Mouse (Mus musculus) kidney, embryonic 16.5 days (tissue): ENCODE data around the gene Gm10428. TPM values are rescaled to one million over a fixed set of nuclear protein-coding genes. Genes with fewer than 3 reads are reported as not detected.

ENCODE experiments used
- ATAC-seq: fragments of 200-750 bp; cut with Nextera tagmentation; 2 replicates; pipeline ENCODE4 v1.8.0; 2017; ENCODE audit warnings: moderate TSS enrichment; ENCODE audit not compliant: low FRiP score, low TSS enrichment
- H3K27ac ChIP-seq: fragments of 300-500 bp; sonication (generic); 2 replicates; pipeline ENCODE4 v1.5.1; 2014; ENCODE audit warnings: low read length
- H3K27me3 ChIP-seq: fragments of 300-500 bp; sonication (generic); 2 replicates; pipeline ENCODE4 v1.6.1; 2014; ENCODE audit warnings: low read length, control low read depth, mixed read lengths; ENCODE audit not compliant: insufficient read depth
- H3K36me3 ChIP-seq: fragments of 300-500 bp; sonication (generic); 2 replicates; pipeline ENCODE4 v1.6.1; 2014; ENCODE audit warnings: low read length, control low read depth, mixed read lengths; ENCODE audit not compliant: insufficient read depth
- H3K4me1 ChIP-seq: fragments of 300-500 bp; sonication (generic); 2 replicates; pipeline ENCODE4 v1.6.1; 2014; ENCODE audit warnings: low read length, control low read depth, mixed read lengths; ENCODE audit not compliant: insufficient read depth
- H3K4me2 ChIP-seq: fragments of 300-500 bp; sonication (generic); replicated peaks from 2 replicates; pipeline ENCODE4 v1.6.1; 2014; ENCODE audit warnings: low read depth, low read length
- H3K4me3 ChIP-seq: fragments of 300-500 bp; sonication (generic); 2 replicates; pipeline ENCODE4 v1.5.1; 2014; ENCODE audit warnings: mild to moderate bottlenecking, low read length
- H3K9ac ChIP-seq: fragments of 300-500 bp; sonication (generic); replicated peaks from 2 replicates; pipeline ENCODE4 v1.6.1; 2014; ENCODE audit warnings: low read length
- H3K9me3 ChIP-seq: fragments of 300-500 bp; sonication (generic); 2 replicates; pipeline ENCODE4 v1.6.1; 2016; ENCODE audit warnings: low read length, control low read depth
- WGBS: fragments of 180-500 bp; shearing (Covaris S2); extraction: QIAGEN DNeasy Blood & Tissue Kit; methylation state at CpG from one replicate; pipeline ENCODE4 v1.1.7; 2014; 5-methylcytosine and 5-hydroxymethylcytosine counted together
- polyA plus RNA-seq: library from polyadenylated mRNA; unstranded; fragments of >200 nt; fragmentation: Nextera tagmentation; extraction: Ambion mirVana; gene quantifications from 2 replicates; pipeline ENCODE4 v1.2.1, GENCODE M21; 2015

Gene Gm10428
- not detected in 2 replicates for polyA plus RNA-seq

- no peak for ATAC-seq
- 91% methylated on average over 8 of the region's 8 CpGs for WGBS
- Histone ChIP-seq H3K4me3 (no peak within 1 kb of the TSS), H3K4me2 (no peak within 1 kb of the TSS), H3K36me3 (no peaks in the 10 kb centered on the region), H3K27ac (no peak within 1 kb of the TSS), H3K27me3 (0 out of 2 replicates have a peak, but pooled peaks cover 5% of the 10 kb centered on the region), H3K9me3 (no peaks in the 10 kb centered on the region), H3K4me1 (peaks cover 8% of the 10 kb centered on the region; the same call in 1 of the 2 replicates), H3K9ac (no peak within 1 kb of the TSS)
Observed at GRCm38 (mm10) chr11:62752780-62753179, at the start of gene Gm10428. Gene Gm10428, plus strand, starts transcription at chr11:62753100.

GRCm38 (mm10) chr11:62706141-62706540, 46.8 kb upstream of the Gm10428 start:
- ATAC-seq = no peak
- H3K27me3 ChIP-seq = no peaks in the 10 kb centered on the region
- no peaks in the 10 kb centered on the region for H3K4me1 ChIP-seq
- 52% methylated on average over 2 of the region's 2 CpGs for whole genome bisulfite sequencing
- H3K27ac ChIP-seq = no peak overlapping the region
- H3K9ac ChIP-seq = no peak overlapping the region
- H3K4me2 ChIP-seq = no peak overlapping the region
- H3K36me3 ChIP-seq = no peaks in the 10 kb centered on the region
- no peaks in the 10 kb centered on the region for H3K9me3 ChIP-seq
- no peak overlapping the region for H3K4me3 ChIP-seq

GRCm38 (mm10) chr11:62708252-62708651, 44.6 kb upstream of the Gm10428 start:
- WGBS = 73% methylated on average over 7 of the region's 7 CpGs
- Histone ChIP-seq H3K27me3 (no peaks in the 10 kb centered on the region), H3K27ac (no peak overlapping the region), H3K4me2 (no peak overlapping the region), H3K36me3 (no peaks in the 10 kb centered on the region), H3K9ac (no peak overlapping the region), H3K4me3 (no peak overlapping the region), H3K4me1 (no peaks in the 10 kb centered on the region), H3K9me3 (no peaks in the 10 kb centered on the region)
- no peak for ATAC-seq

GRCm38 (mm10) chr11:62710657-62711056, 42.2 kb upstream of the Gm10428 start:
- WGBS = 91% methylated on average over 5 of the region's 5 CpGs
- H3K27me3 ChIP-seq = no peaks in the 10 kb centered on the region
- no peak for ATAC-seq
- peaks cover 14% of the 10 kb centered on the region; the same call in 1 of the 2 replicates for H3K36me3 ChIP-seq
- no peak overlapping the region for H3K4me2 ChIP-seq
- H3K4me1 ChIP-seq = no peaks in the 10 kb centered on the region
- no peak overlapping the region for H3K27ac ChIP-seq
- H3K9me3 ChIP-seq = no peaks in the 10 kb centered on the region
- H3K4me3 ChIP-seq = no peak overlapping the region
- no peak overlapping the region for H3K9ac ChIP-seq

- Histone ChIP-seq H3K36me3 (peaks cover 20% of the 10 kb centered on the region), H3K9me3 (no peaks in the 10 kb centered on the region), H3K4me2 (no peak overlapping the region), H3K27ac (no peak overlapping the region), H3K27me3 (no peaks in the 10 kb centered on the region), H3K4me3 (no peak overlapping the region), H3K9ac (no peak overlapping the region), H3K4me1 (peaks cover 7% of the 10 kb centered on the region; the same call in 1 of the 2 replicates)
- 93% methylated on average over 8 of the region's 8 CpGs for WGBS
- no peak for ATAC-seq
Observed at GRCm38 (mm10) chr11:62728276-62728675, 24.6 kb upstream of the Gm10428 start.

GRCm38 (mm10) chr11:62731311-62732021, 21.4 kb upstream of the Gm10428 start, which contains the start of gene Zfp287:
Gene Zfp287, minus strand, starts transcription at chr11:62731905.
- Histone ChIP-seq H3K4me3 (peak within 1 kb of the TSS; percentile 57), H3K36me3 (peaks cover 5% of the 10 kb centered on the region; the same call in 1 of the 2 replicates), H3K27ac (peak within 1 kb of the TSS; percentile 13; the same call in 1 of the 2 replicates), H3K4me1 (peaks cover 7% of the 10 kb centered on the region; the same call in 1 of the 2 replicates), H3K9me3 (no peaks in the 10 kb centered on the region), H3K4me2 (peak within 1 kb of the TSS; percentile 78), H3K9ac (peak within 1 kb of the TSS; percentile 62), H3K27me3 (no peaks in the 10 kb centered on the region)
- under 1% methylated on average over 44 of the region's 48 CpGs for WGBS
- peak; percentile 97 for ATAC-seq

- WGBS = 10% methylated on average over 5 of the region's 5 CpGs
- no peak for ATAC-seq
Observed at GRCm38 (mm10) chr11:62732022-62732387, 20.9 kb upstream of the Gm10428 start.

GRCm38 (mm10) chr11:62732665-62733064, 20.2 kb upstream of the Gm10428 start:
- peaks cover 7% of the 10 kb centered on the region; the same call in 1 of the 2 replicates for H3K4me1 ChIP-seq
- 77% methylated on average over 3 of the region's 3 CpGs for WGBS
- ATAC-seq = no peak
- H3K27me3 ChIP-seq = no peaks in the 10 kb centered on the region
- no peaks in the 10 kb centered on the region for H3K9me3 ChIP-seq
- peaks cover 5% of the 10 kb centered on the region; the same call in 1 of the 2 replicates for H3K36me3 ChIP-seq
- H3K4me2 ChIP-seq = no peak overlapping the region
- no peak overlapping the region for H3K4me3 ChIP-seq
- no peak overlapping the region for H3K27ac ChIP-seq
- no peak overlapping the region for H3K9ac ChIP-seq

More at GRCm38 (mm10) chr11:62732022-62732387, 20.9 kb upstream of the Gm10428 start:
- Histone ChIP-seq H3K27ac (no peak overlapping the region), H3K36me3 (peaks cover 5% of the 10 kb centered on the region; the same call in 1 of the 2 replicates), H3K4me2 (peak overlapping the region; percentile 78), H3K9me3 (no peaks in the 10 kb centered on the region), H3K27me3 (no peaks in the 10 kb centered on the region), H3K4me1 (peaks cover 7% of the 10 kb centered on the region; the same call in 1 of the 2 replicates), H3K9ac (no peak overlapping the region), H3K4me3 (peak overlapping the region; percentile 57)

GRCm38 (mm10) chr11:62741186-62741585, 11.7 kb upstream of the Gm10428 start:
- no peak for ATAC-seq
- Histone ChIP-seq H3K27me3 (no peaks in the 10 kb centered on the region), H3K4me3 (no peak overlapping the region), H3K27ac (no peak overlapping the region), H3K4me1 (no peaks in the 10 kb centered on the region), H3K9me3 (no peaks in the 10 kb centered on the region), H3K9ac (no peak overlapping the region), H3K4me2 (no peak overlapping the region), H3K36me3 (no peaks in the 10 kb centered on the region)
- 88% methylated on average over 2 of the region's 2 CpGs for WGBS
